ENCODE assay signal across 17 mouse cellular contexts in genomic region chr17:27734344-27735073, GRCm38 (mm10). TPM values are rescaled to one million over a fixed set of nuclear protein-coding genes. Genes with fewer than 3 reads are reported as not detected.
DNase-seq lines count a peak whose midpoint lies in the region; ATAC-seq and TF ChIP-seq lines count a peak whose summit lies in the region.
"Had no signal": no experiment of that assay in that cellular context is flagged by ENCODE, and none has a peak within 500 bp of the region (broad histone marks: within the 10 kb centered on the region; RNA-seq: fewer than 3 reads in every experiment).

No protein-coding gene starts in this region.

- no peaks in the 10 kb centered on the region for H3K9me3 ChIP-seq in heart, embryonic 13.5 days
- no peaks in the 10 kb centered on the region for H3K9me3 ChIP-seq in MEL (replicated peaks; ENCODE audit: insufficient read depth, low read length)
- no peaks in the 10 kb centered on the region for H3K9me3 ChIP-seq in liver, embryonic 14.5 days (ENCODE audit: control insufficient read depth, low read length)
- no peaks in the 10 kb centered on the region for H3K9me3 ChIP-seq in neural tube, embryonic 15.5 days (replicated peaks)
- H3K9me3 ChIP-seq: G1E; limb, embryonic 15.5 days had no signal

- H3K4me2 ChIP-seq in heart, embryonic 13.5 days = no peak overlapping the region
- 0 out of 2 replicates have a peak overlapping the region, but pooled peaks have one; percentile 6 for H3K4me2 ChIP-seq in liver, embryonic 14.5 days (ENCODE audit: low read depth)
- H3K4me2 ChIP-seq in neural tube, embryonic 15.5 days = no peak overlapping the region
- H3K4me2 ChIP-seq: limb, embryonic 15.5 days had no signal

- DNase-seq in heart, postnatal 25 days (ENCODE audit: low spot score) = no peak
- DNase-seq in MEL (ENCODE audit: low read depth, low spot score) = peak; percentile 78
- DNase-seq in liver, embryonic 14.5 days (ENCODE audit: low read depth in 3 of 3, low spot score in 3 of 3) = no peak
- DNase-seq in retina, embryonic 14.5 days (ENCODE audit: low spot score) = no peak
- no peak for DNase-seq in right cerebral cortex, adult 2 months (ENCODE audit: low spot score in 2 of 2)
- DNase-seq: adrenal gland, postnatal 25 days; cerebellum, postnatal 25 days; heart, postnatal 14 days; kidney, adult 18-20 months; right cerebral cortex, postnatal 25 days; thymus, postnatal 14 days had no signal

- WGBS in heart, embryonic 13.5 days = 13% methylated on average over 12 of the region's 13 CpGs
- WGBS in liver, embryonic 14.5 days (ENCODE audit: insufficient replicate concordance) = 10% methylated on average over 13 of the region's 13 CpGs
- 31% methylated on average over 13 of the region's 13 CpGs for WGBS in neural tube, embryonic 15.5 days

- no peak overlapping the region for H3K27ac ChIP-seq in heart, embryonic 13.5 days (replicated peaks)
- H3K27ac ChIP-seq in MEL (ENCODE audit: control insufficient read depth, low read depth, low read length) = no peak overlapping the region
- H3K27ac ChIP-seq in cortical plate, adult 2 months (ENCODE audit: insufficient read depth, low read length) = peak overlapping the region; percentile 43
- no peak overlapping the region for H3K27ac ChIP-seq in liver, embryonic 14.5 days
- H3K27ac ChIP-seq in neural tube, embryonic 15.5 days (replicated peaks) = no peak overlapping the region
- H3K27ac ChIP-seq: limb, embryonic 15.5 days; macrophage had no signal

- peaks cover 9% of the 10 kb centered on the region for H3K27me3 ChIP-seq in heart, embryonic 13.5 days (replicated peaks)
- H3K27me3 ChIP-seq in MEL (ENCODE audit: control insufficient read depth in 1 of 2, insufficient read depth in 2 of 2, low read length in 2 of 2) = no peaks in the 10 kb centered on the region
- no peaks in the 10 kb centered on the region for H3K27me3 ChIP-seq in liver, embryonic 14.5 days (ENCODE audit: control insufficient read depth, insufficient read depth, low read length)
- H3K27me3 ChIP-seq in neural tube, embryonic 15.5 days (replicated peaks) = no peaks in the 10 kb centered on the region
- H3K27me3 ChIP-seq: limb, embryonic 15.5 days had no signal

- H3K9ac ChIP-seq in heart, embryonic 13.5 days = peak overlapping the region; percentile 38; the same call in 1 of the 2 replicates
- H3K9ac ChIP-seq in MEL (ENCODE audit: control insufficient read depth, low read depth, low read length, poor library complexity, severe bottlenecking) = no peak overlapping the region
- H3K9ac ChIP-seq in liver, embryonic 14.5 days (replicated peaks) = no peak overlapping the region
- H3K9ac ChIP-seq in neural tube, embryonic 15.5 days (replicated peaks) = no peak overlapping the region
- H3K9ac ChIP-seq: limb, embryonic 15.5 days had no signal

- peaks cover 21% of the 10 kb centered on the region for H3K4me1 ChIP-seq in heart, embryonic 13.5 days
- peaks cover 3 to 28% of the 10 kb centered on the region in 2 experiments for H3K4me1 ChIP-seq in MEL (ENCODE audit: control insufficient read depth in 1 of 2, insufficient read depth in 2 of 2, low read length in 2 of 2)
- no peaks in the 10 kb centered on the region for H3K4me1 ChIP-seq in cortical plate, adult 2 months (ENCODE audit: control insufficient read depth, insufficient read depth, low read length)
- H3K4me1 ChIP-seq in liver, embryonic 14.5 days (replicated peaks; ENCODE audit: control insufficient read depth in 2 of 2, insufficient read depth in 2 of 2, low read length in 1 of 2) = peaks cover 0 to 8% of the 10 kb centered on the region in 2 experiments; a peak in 2 of 4 replicates
- H3K4me1 ChIP-seq in neural tube, embryonic 15.5 days = no peaks in the 10 kb centered on the region
- H3K4me1 ChIP-seq: limb, embryonic 15.5 days had no signal

- no peak for TF ChIP-seq CTCF in MEL (IDR thresholded peaks at IDR 0.05 in 2 of 3, conservative IDR thresholded peaks at IDR 0.05 in 1 of 3; ENCODE audit: control insufficient read depth in 1 of 3, insufficient read depth in 1 of 3, low read depth in 2 of 3, low read length in 3 of 3, poor library complexity in 1 of 3, severe bottlenecking in 1 of 3)
- TF ChIP-seq CTCF in cortical plate, adult 2 months (IDR thresholded peaks at IDR 0.05; ENCODE audit: extremely low read depth, insufficient read depth, low read length) = no peak
- no peak for TF ChIP-seq CTCF in liver, embryonic 14.5 days (IDR thresholded peaks at IDR 0.05; ENCODE audit: low read depth)

- no peak for ATAC-seq in heart, embryonic 13.5 days (ENCODE audit: extremely low read depth, insufficient number of reproducible peaks, low FRiP score, low TSS enrichment)
- peak; percentile 66 for ATAC-seq in liver, embryonic 14.5 days (ENCODE audit: insufficient read depth)
- ATAC-seq in neural tube, embryonic 15.5 days (ENCODE audit: low FRiP score) = no peak

- TF ChIP-seq POLR2A in MEL (IDR thresholded peaks at IDR 0.05; ENCODE audit: control insufficient read depth in 1 of 2, insufficient read depth in 1 of 2, low read depth in 1 of 2, low read length in 2 of 2, poor library complexity in 1 of 2) = no peak
- no peak for TF ChIP-seq POLR2A in cortical plate, adult 2 months (IDR thresholded peaks at IDR 0.05; ENCODE audit: extremely low read depth, insufficient read depth, low read length)

- no peak overlapping the region for H3K4me3 ChIP-seq in heart, embryonic 13.5 days
- no peak overlapping the region for H3K4me3 ChIP-seq in MEL (ENCODE audit: control insufficient read depth in 1 of 2, insufficient read depth in 1 of 2, low read depth in 2 of 2, low read length in 2 of 2)
- H3K4me3 ChIP-seq in cortical plate, adult 2 months (ENCODE audit: insufficient read depth, low read length) = no peak overlapping the region
- H3K4me3 ChIP-seq in liver, embryonic 14.5 days (ENCODE audit: insufficient read depth in 1 of 2, low read depth in 2 of 2, low read length in 2 of 2) = no peak overlapping the region
- H3K4me3 ChIP-seq in neural tube, embryonic 15.5 days (replicated peaks) = no peak overlapping the region
- H3K4me3 ChIP-seq: limb, embryonic 15.5 days had no signal

- peak; percentile 56 to 70 for TF ChIP-seq EP300 in MEL (IDR thresholded peaks at IDR 0.05; ENCODE audit: low read depth in 1 of 2, low read length in 2 of 2)
- TF ChIP-seq EP300 in liver, embryonic 14.5 days (IDR thresholded peaks at IDR 0.05; ENCODE audit: low read depth) = no peak

- no peak for TF ChIP-seq RAD21 in MEL (IDR thresholded peaks at IDR 0.05; ENCODE audit: low read depth, low read length)

- H3K36me3 ChIP-seq in heart, embryonic 13.5 days = no peaks in the 10 kb centered on the region
- peaks cover 0 to 9% of the 10 kb centered on the region in 2 experiments; a peak in 2 of 4 replicates for H3K36me3 ChIP-seq in MEL (ENCODE audit: control insufficient read depth in 1 of 2, insufficient read depth in 2 of 2, low read length in 2 of 2)
- H3K36me3 ChIP-seq in liver, embryonic 14.5 days (replicated peaks; ENCODE audit: control insufficient read depth, insufficient read depth, low read depth) = no peaks in the 10 kb centered on the region
- H3K36me3 ChIP-seq in neural tube, embryonic 15.5 days = no peaks in the 10 kb centered on the region
- H3K36me3 ChIP-seq: G1E; limb, embryonic 15.5 days had no signal

- H3K79me2 ChIP-seq in MEL (ENCODE audit: control insufficient read depth, insufficient read depth, low read length, poor library complexity) = no peaks in the 10 kb centered on the region

- intact Hi-C loops in heart, postnatal 25 days (cut with DNase I) = no loop called here

TF ChIP-seq in MEL, 35 proteins besides CTCF, POLR2A, EP300 and RAD21 (continues in another document):
- peak; percentile 78 for TF ChIP-seq RCOR1 (IDR thresholded peaks at IDR 0.05; ENCODE audit: low read depth, low read length)
- peak; percentile 22; the same call in 1 of the 2 replicates for TF ChIP-seq MAFK (IDR thresholded peaks at IDR 0.05; ENCODE audit: borderline replicate concordance, low read depth, low read length)
- peak; percentile 76 for TF ChIP-seq GATA1 (IDR thresholded peaks at IDR 0.05; ENCODE audit: low read depth, low read length)
- peak; percentile 63 for TF ChIP-seq TCF12 (IDR thresholded peaks at IDR 0.05; ENCODE audit: low read depth, low read length)
- TF ChIP-seq HCFC1 (IDR thresholded peaks at IDR 0.05; ENCODE audit: low read depth, low read length) = 0 out of 2 replicates have a peak, but pooled peaks have one; percentile 17
- TF ChIP-seq SIN3A (IDR thresholded peaks at IDR 0.05; ENCODE audit: low read length) = peak; percentile 68; the same call in 1 of the 2 replicates
- peak; percentile 74; the same call in 1 of the 2 replicates for TF ChIP-seq MAZ (IDR thresholded peaks at IDR 0.05; ENCODE audit: low read depth, low read length)
- TF ChIP-seq NELFE (IDR thresholded peaks at IDR 0.05; ENCODE audit: low read depth, low read length) = no peak
- TF ChIP-seq TAL1 (IDR thresholded peaks at IDR 0.05; ENCODE audit: low read length) = peak; percentile 14; the same call in 1 of the 2 replicates
- TF ChIP-seq NRF1 (IDR thresholded peaks at IDR 0.05; ENCODE audit: insufficient read depth, low read depth, low read length, poor library complexity, severe bottlenecking) = no peak
- 0 out of 2 replicates have a peak, but pooled peaks have one; percentile 10 for TF ChIP-seq SMC3 (IDR thresholded peaks at IDR 0.05; ENCODE audit: low read depth, low read length)
- TF ChIP-seq ZNF384 (IDR thresholded peaks at IDR 0.05; ENCODE audit: low read depth, low read length) = no peak
- peak; percentile 65; the same call in 1 of the 2 replicates for TF ChIP-seq ETS1 (IDR thresholded peaks at IDR 0.05; ENCODE audit: low read depth, low read length)
- no peak for TF ChIP-seq UBTF (IDR thresholded peaks at IDR 0.05; ENCODE audit: borderline replicate concordance, insufficient read depth, low read depth, low read length)
- 0 out of 2 replicates have a peak, but pooled peaks have one; percentile 37 for TF ChIP-seq ELF1 (IDR thresholded peaks at IDR 0.05; ENCODE audit: low read depth, low read length)
- no peak for TF ChIP-seq E2F4 (IDR thresholded peaks at IDR 0.05; ENCODE audit: borderline replicate concordance, low read depth, low read length)
- TF ChIP-seq BHLHE40 (IDR thresholded peaks at IDR 0.05; ENCODE audit: borderline replicate concordance, low read depth, low read length) = peak; percentile 41; the same call in 1 of the 2 replicates

RNA-seq across cellular contexts. Expression of gene Spdef, which starts 5.8 kb away (rescaled TPM):
- 0.15 and 0.18 TPM in 2 replicates for polyA plus RNA-seq in heart, embryonic 13.5 days (2015; fragmentation: Nextera tagmentation; extraction: Ambion mirVana)
- not detected for total RNA-seq in heart, postnatal 25 days (2021)
- total RNA-seq in MEL (2012; rRNA removed) = not detected in 2 replicates
- polyA plus RNA-seq in MEL (2012; ENCODE audit: insufficient read depth in 1 of 2, insufficient read length in 2 of 2, low read depth in 1 of 2, low replicate concordance in 2 of 2, missing spikeins in 1 of 2) = under 1 TPM in 1 of 2 experiments, not detected in 1; 0.11 TPM
- 0.61 and 0.91 TPM in 2 replicates for polyA plus RNA-seq in cortical plate, adult 2 months (2012; rRNA removed)
- not detected in 2 replicates for polyA plus RNA-seq in liver, embryonic 14.5 days (2012; rRNA removed)
- polyA plus RNA-seq in liver, embryonic 14.5 days (2014; fragmentation: Nextera tagmentation; extraction: Ambion mirVana) = not detected in 2 replicates
- 0.92 and 1.9 TPM in 2 replicates for polyA plus RNA-seq in neural tube, embryonic 15.5 days (2015; fragmentation: Nextera tagmentation; extraction: Ambion mirVana)
- total RNA-seq: adrenal gland, postnatal 25 days; G1E; heart, postnatal 14 days had no signal
- polyA plus RNA-seq: macrophage had no signal
